Mouse (Mus musculus): ENCODE measurements around the gene Acad12.

GRCm38 (mm10) chr5:121660897-121661254 is 42.1 kb upstream of the Acad12 start:
- TF ChIP-seq CTCF (IDR thresholded peaks at IDR 0.05; ENCODE audit: insufficient read depth, low read depth, low read length), result no peak
- TF ChIP-seq POLR2A (IDR thresholded peaks at IDR 0.05; ENCODE audit: insufficient read depth, low read depth, low read length), result no peak

Data from olfactory bulb, adult 2 months (tissue).